Mouse (Mus musculus) brain, embryonic 14.5 days (tissue): ENCODE measurements around the gene Cryzl1.

Experiments used
- CTCF ChIP-seq: fragments of 200-500 bp; IDR thresholded peaks from 2 replicates; pipeline ENCODE4 v1.5.1; 2012; ENCODE audit warnings: inconsistent platforms, mild to moderate bottlenecking, moderate library complexity, borderline replicate concordance; ENCODE audit not compliant: insufficient read depth, insufficient read length; ENCODE audit errors: extremely low read depth
- POLR2A ChIP-seq: fragments of 200-500 bp; IDR thresholded peaks from 2 replicates; pipeline ENCODE4 v1.6.1; 2012; ENCODE audit warnings: mild to moderate bottlenecking, inconsistent platforms, borderline replicate concordance; ENCODE audit not compliant: poor library complexity, insufficient read depth, insufficient read length, severe bottlenecking; ENCODE audit errors: extremely low read depth

- TF ChIP-seq CTCF (no peak), POLR2A (no peak)
Measured at GRCm38 (mm10) chr16:91727433-91727832, 1.3 kb downstream of the Cryzl1 start.
